Mouse (Mus musculus) kidney, embryonic 14.5 days (tissue): ENCODE measurements around the gene Capza1. TPM values are rescaled to one million over a fixed set of nuclear protein-coding genes. Genes with fewer than 3 reads are reported as not detected.

Experiments used
- ATAC-seq: fragments of 200-750 bp; cut with Nextera tagmentation; 2 replicates; pipeline ENCODE4 v1.8.0; 2017; ENCODE audit warnings: moderate number of reproducible peaks, mild to moderate bottlenecking, moderate TSS enrichment, moderate library complexity; ENCODE audit not compliant: low FRiP score, low TSS enrichment
- H3K27ac ChIP-seq: fragments of 300-500 bp; sonication (generic); 2 replicates; pipeline ENCODE4 v1.5.1; 2014; ENCODE audit warnings: low read depth, mild to moderate bottlenecking, low read length, moderate library complexity, mixed read lengths
- H3K27me3 ChIP-seq: fragments of 300-500 bp; sonication (generic); 2 replicates; pipeline ENCODE4 v1.6.1; 2014; ENCODE audit warnings: mild to moderate bottlenecking, low read length; ENCODE audit not compliant: control insufficient read depth, insufficient read depth
- H3K36me3 ChIP-seq: fragments of 300-500 bp; sonication (generic); 2 replicates; pipeline ENCODE4 v1.6.1; 2014; ENCODE audit warnings: low read length, mixed read lengths; ENCODE audit not compliant: control insufficient read depth, insufficient read depth
- H3K4me1 ChIP-seq: fragments of 300-500 bp; sonication (generic); 2 replicates; pipeline ENCODE4 v1.6.1; 2014; ENCODE audit warnings: low read length, mixed read lengths; ENCODE audit not compliant: control insufficient read depth, insufficient read depth
- H3K4me2 ChIP-seq: fragments of 300-500 bp; sonication (generic); replicated peaks from 2 replicates; pipeline ENCODE4 v1.6.1; 2014; ENCODE audit warnings: low read depth, mild to moderate bottlenecking, low read length
- H3K4me3 ChIP-seq: fragments of 300-500 bp; sonication (generic); 2 replicates; pipeline ENCODE4 v1.5.1; 2014; ENCODE audit warnings: mild to moderate bottlenecking, low read length
- H3K9ac ChIP-seq: fragments of 300-500 bp; sonication (generic); 2 replicates; pipeline ENCODE4 v1.6.1; 2014; ENCODE audit warnings: low read depth, mild to moderate bottlenecking, low read length, moderate library complexity
- H3K9me3 ChIP-seq: fragments of 300-500 bp; sonication (generic); 2 replicates; pipeline ENCODE4 v1.6.1; 2016; ENCODE audit warnings: low read length; ENCODE audit not compliant: control insufficient read depth
- WGBS: fragments of 180-500 bp; shearing (Covaris S2); extraction: QIAGEN DNeasy Blood & Tissue Kit; methylation state at CpG from one replicate; pipeline ENCODE4 v1.1.7; 2014; 5-methylcytosine and 5-hydroxymethylcytosine counted together
- polyA plus RNA-seq: library from polyadenylated mRNA; unstranded; fragments of >200 nt; fragmentation: Nextera tagmentation; extraction: Ambion mirVana; gene quantifications from 2 replicates; pipeline ENCODE4 v1.2.1, GENCODE M21; 2014

Gene Capza1
- polyA plus RNA-seq, 1 experiment from 2014 or later = 214 TPM

DNA sequence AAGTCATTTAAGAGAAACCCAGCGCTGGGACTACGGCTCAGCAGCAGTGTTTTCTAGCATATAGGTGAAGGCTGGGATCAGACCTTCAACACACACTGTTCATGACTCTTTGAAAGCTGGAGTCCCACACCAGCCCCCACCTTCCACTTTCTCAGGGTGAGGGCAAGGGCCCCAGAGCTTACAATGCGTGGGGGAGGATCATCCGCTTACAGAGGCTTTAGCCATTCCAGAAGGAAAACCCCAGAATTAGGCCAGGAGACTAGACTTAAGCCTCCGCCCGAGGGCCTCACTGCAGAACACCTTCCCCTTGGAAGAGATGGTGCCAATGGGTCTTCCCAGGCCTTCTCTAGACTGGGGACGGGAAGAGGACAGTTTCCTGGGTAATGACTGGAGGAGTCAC, 91.0 kb downstream of the Capza1 start:
- Histone ChIP-seq H3K27ac (no peak overlapping the region), H3K9me3 (no peaks in the 10 kb centered on the region), H3K4me2 (no peak overlapping the region), H3K4me3 (no peak overlapping the region), H3K4me1 (no peaks in the 10 kb centered on the region), H3K27me3 (peaks cover 16% of the 10 kb centered on the region), H3K36me3 (no peaks in the 10 kb centered on the region), H3K9ac (no peak overlapping the region)
- WGBS = 65% methylated on average over 7 of the region's 7 CpGs
- ATAC-seq = no peak

Other genes starting within 250 kb of the Capza1 start
- gene Slc16a1, start 225.8 kb downstream of the Capza1 start, polyA plus RNA-seq = 34.1 and 55.2 TPM in 2 replicates
- gene Ppm1j, start 83.4 kb downstream of the Capza1 start, polyA plus RNA-seq = 3.5 and 5.3 TPM in 2 replicates
- gene Fam19a3, start 82.7 kb downstream of the Capza1 start, polyA plus RNA-seq = 0.09 and 0.24 TPM in 2 replicates
- 110 and 127 TPM in 2 replicates for gene Rhoc, start 76.1 kb downstream of the Capza1 start, polyA plus RNA-seq
- gene Mov10, start 45.9 kb downstream of the Capza1 start, polyA plus RNA-seq = 36.3 and 51.8 TPM in 2 replicates
- gene St7l, start 500 bp downstream of the Capza1 start, polyA plus RNA-seq = 35.7 and 41.1 TPM in 2 replicates
- 0.39 and 0.62 TPM in 2 replicates for gene Wnt2b, start 97.4 kb upstream of the Capza1 start, polyA plus RNA-seq
- gene Cttnbp2nl, start 188.6 kb upstream of the Capza1 start, polyA plus RNA-seq = 11.5 and 27.4 TPM in 2 replicates
- not detected in 2 replicates for gene 4930564D02Rik, start 202.3 kb upstream of the Capza1 start, polyA plus RNA-seq